Mouse (Mus musculus): ENCODE results near the gene Lypd3. TPM values are rescaled to one million over a fixed set of nuclear protein-coding genes. Genes with fewer than 3 reads are reported as not detected.

The Lypd3 gene
- polyA plus RNA-seq, 1 experiment from 2014 or later, result 0.49 TPM

- no peak overlapping the region for H3K4me3 ChIP-seq
- H3K9ac ChIP-seq, result no peak overlapping the region
- H3K27ac ChIP-seq, result no peak overlapping the region
- 0 out of 2 replicates have a peak, but pooled peaks cover 6% of the 10 kb centered on the region for H3K27me3 ChIP-seq (replicated peaks)
- no peaks in the 10 kb centered on the region for H3K9me3 ChIP-seq
- no peaks in the 10 kb centered on the region for H3K36me3 ChIP-seq (replicated peaks)
- peaks cover 5% of the 10 kb centered on the region; the same call in 1 of the 2 replicates for H3K4me1 ChIP-seq
- ATAC-seq (replicated peaks), result 0 out of 2 replicates have a peak, but pooled peaks have one; percentile 19
- H3K4me2 ChIP-seq, result no peak overlapping the region
- WGBS, result 80% methylated on average over 15 of the region's 15 CpGs
These were observed 36.9 kb upstream of the Lypd3 start for GRCm38 (mm10) chr7:24599211-24600067.

DNA sequence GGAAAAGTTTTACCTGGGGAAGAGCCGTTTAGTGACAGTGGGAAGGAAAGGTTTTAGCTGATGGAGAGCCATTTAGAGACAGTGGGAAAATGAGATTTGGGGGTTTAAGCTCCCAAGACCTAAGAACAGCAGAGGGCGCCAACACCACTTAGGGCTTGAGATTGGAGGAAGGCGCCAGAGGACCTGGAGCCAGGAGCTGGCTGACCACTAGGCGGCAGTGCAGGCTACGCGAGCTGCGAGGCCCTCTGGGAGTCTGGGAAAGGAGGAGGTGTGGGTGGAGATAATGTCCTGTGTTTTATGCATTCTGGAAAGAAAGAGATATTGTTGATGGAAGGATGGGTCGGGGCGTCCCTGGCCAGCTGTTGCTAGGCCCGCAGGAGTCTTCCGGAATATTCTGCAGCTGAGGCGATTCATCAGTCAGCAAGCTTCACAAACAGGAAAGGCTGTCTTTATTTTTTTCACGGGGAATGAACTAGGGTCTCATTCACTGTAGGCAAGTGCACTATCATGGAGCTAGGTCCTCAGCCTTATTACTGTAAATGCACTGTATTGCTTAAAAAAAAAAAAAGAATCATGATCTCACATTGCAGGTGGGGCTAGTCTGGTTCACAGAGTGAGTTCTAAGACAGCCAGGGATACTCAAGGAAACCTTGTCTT lies 35.3 kb upstream of the Lypd3 start:
- no peak overlapping the region; the same call in 1 of the 2 replicates for H3K9ac ChIP-seq
- H3K27me3 ChIP-seq (replicated peaks), result no peaks in the 10 kb centered on the region
- no peaks in the 10 kb centered on the region for H3K9me3 ChIP-seq
- ATAC-seq (replicated peaks), result peak; percentile 90
- peak overlapping the region; percentile 16 for H3K4me3 ChIP-seq
- no peaks in the 10 kb centered on the region for H3K36me3 ChIP-seq (replicated peaks)
- WGBS, result 2% methylated on average over 13 of the region's 13 CpGs
- H3K4me2 ChIP-seq, result peak overlapping the region; percentile 36
- peak overlapping the region; percentile 51 for H3K27ac ChIP-seq
- no peaks in the 10 kb centered on the region for H3K4me1 ChIP-seq

GRCm38 (mm10) chr7:24605561-24605960 lies 30.8 kb upstream of the Lypd3 start:
- H3K9me3 ChIP-seq, result no peaks in the 10 kb centered on the region
- no peak overlapping the region for H3K27ac ChIP-seq
- peaks cover 4% of the 10 kb centered on the region for H3K4me1 ChIP-seq
- no peak for ATAC-seq (replicated peaks)
- H3K9ac ChIP-seq, result no peak overlapping the region
- H3K4me3 ChIP-seq, result no peak overlapping the region
- no peak overlapping the region for H3K4me2 ChIP-seq
- H3K36me3 ChIP-seq (replicated peaks), result no peaks in the 10 kb centered on the region
- 83% methylated on average over 7 of the region's 7 CpGs for WGBS
- H3K27me3 ChIP-seq (replicated peaks), result peaks cover 15% of the 10 kb centered on the region

GRCm38 (mm10) chr7:24606046-24606445 lies 30.3 kb upstream of the Lypd3 start:
- Histone ChIP-seq H3K27ac (no peak overlapping the region), H3K36me3 (replicated peaks) (no peaks in the 10 kb centered on the region), H3K9me3 (no peaks in the 10 kb centered on the region), H3K4me2 (no peak overlapping the region), H3K9ac (no peak overlapping the region), H3K27me3 (replicated peaks) (peaks cover 20% of the 10 kb centered on the region), H3K4me3 (no peak overlapping the region), H3K4me1 (peaks cover 9% of the 10 kb centered on the region)
- ATAC-seq (replicated peaks), result no peak
- 80% methylated on average over 7 of the region's 7 CpGs for WGBS

GRCm38 (mm10) chr7:24608017-24608416 lies 28.3 kb upstream of the Lypd3 start:
- ATAC-seq (replicated peaks), result peak; percentile 86
- H3K9me3 ChIP-seq, result no peaks in the 10 kb centered on the region
- WGBS, result 49% methylated on average over 6 of the region's 6 CpGs
- H3K4me3 ChIP-seq, result no peak overlapping the region
- peaks cover 20% of the 10 kb centered on the region for H3K4me1 ChIP-seq
- H3K9ac ChIP-seq, result no peak overlapping the region
- H3K27me3 ChIP-seq (replicated peaks), result peaks cover 37% of the 10 kb centered on the region
- H3K27ac ChIP-seq, result no peak overlapping the region
- no peaks in the 10 kb centered on the region for H3K36me3 ChIP-seq (replicated peaks)
- no peak overlapping the region for H3K4me2 ChIP-seq

DNA sequence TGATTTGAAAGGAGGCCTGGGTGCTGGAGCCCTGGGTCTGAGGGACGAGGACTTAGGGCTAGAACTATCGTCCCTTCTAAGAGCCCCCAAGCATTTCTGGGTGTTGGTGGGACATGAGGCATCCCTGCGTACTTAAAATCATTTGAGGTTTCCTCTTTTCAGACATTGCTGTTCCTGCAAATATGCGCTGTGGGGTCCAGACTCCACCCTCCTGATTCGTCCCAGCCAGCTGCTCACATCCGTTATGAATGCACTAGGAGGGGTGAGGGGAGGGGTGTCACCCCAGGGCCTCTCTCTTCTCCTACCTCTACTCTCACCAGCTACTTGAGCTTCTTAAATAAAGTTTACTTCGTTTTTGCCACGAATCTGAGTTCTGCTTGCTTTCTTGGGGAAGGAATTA lies 27.8 kb upstream of the Lypd3 start:
- 70% methylated on average over 8 of the region's 8 CpGs for WGBS
- Histone ChIP-seq H3K9ac (no peak overlapping the region), H3K4me3 (no peak overlapping the region), H3K4me1 (peaks cover 20% of the 10 kb centered on the region), H3K4me2 (no peak overlapping the region), H3K36me3 (replicated peaks) (no peaks in the 10 kb centered on the region), H3K27ac (no peak overlapping the region), H3K9me3 (no peaks in the 10 kb centered on the region), H3K27me3 (replicated peaks) (peaks cover 43% of the 10 kb centered on the region)
- no peak for ATAC-seq (replicated peaks)

GRCm38 (mm10) chr7:24610144-24610878 lies 26.0 kb upstream of the Lypd3 start, which contains the start of gene Phldb3:
Phldb3 (plus strand) TSS chr7:24610763.
- Histone ChIP-seq H3K9ac (no peak within 1 kb of the TSS), H3K27me3 (replicated peaks) (peaks cover 45% of the 10 kb centered on the region), H3K4me3 (peak within 1 kb of the TSS; percentile 22), H3K27ac (no peak within 1 kb of the TSS), H3K4me1 (peaks cover 20% of the 10 kb centered on the region), H3K9me3 (no peaks in the 10 kb centered on the region), H3K36me3 (replicated peaks) (no peaks in the 10 kb centered on the region), H3K4me2 (peak within 1 kb of the TSS; percentile 42)
- WGBS, result 3% methylated on average over 27 of the region's 27 CpGs
- ATAC-seq (replicated peaks), result no peak

GRCm38 (mm10) chr7:24610879-24611494 lies 25.4 kb upstream of the Lypd3 start:
- Histone ChIP-seq H3K27me3 (replicated peaks) (peaks cover 45% of the 10 kb centered on the region), H3K27ac (no peak overlapping the region), H3K9me3 (no peaks in the 10 kb centered on the region), H3K4me1 (peaks cover 20% of the 10 kb centered on the region), H3K36me3 (replicated peaks) (no peaks in the 10 kb centered on the region), H3K9ac (no peak overlapping the region), H3K4me2 (peak overlapping the region; percentile 42), H3K4me3 (peak overlapping the region; percentile 22)
- no peak for ATAC-seq (replicated peaks)
- 1% methylated on average over 36 of the region's 36 CpGs for WGBS

DNA sequence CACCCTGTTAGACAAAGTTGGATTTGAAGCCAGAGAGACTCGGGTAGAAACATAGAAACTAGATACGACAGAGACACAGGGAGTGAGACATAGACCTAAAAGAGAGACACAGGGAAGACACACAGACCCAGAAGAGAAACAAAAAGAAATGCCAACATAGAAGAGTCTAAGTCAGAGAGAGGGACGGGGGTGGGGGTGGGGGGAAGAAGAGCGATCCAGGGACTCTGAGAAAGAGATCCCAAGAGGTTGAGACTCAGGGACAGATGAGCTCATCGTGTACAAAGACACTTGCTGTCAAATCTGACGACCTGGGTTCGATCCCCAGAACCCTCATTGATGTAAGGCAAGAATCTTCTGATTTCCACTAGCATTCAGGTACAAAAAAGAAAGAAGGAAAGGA lies 24.6 kb upstream of the Lypd3 start:
- Histone ChIP-seq H3K27ac (no peak overlapping the region), H3K4me3 (no peak overlapping the region; the same call in 1 of the 2 replicates), H3K36me3 (replicated peaks) (no peaks in the 10 kb centered on the region), H3K4me2 (peak overlapping the region; percentile 42; the same call in 1 of the 2 replicates), H3K4me1 (peaks cover 20% of the 10 kb centered on the region), H3K9ac (no peak overlapping the region), H3K27me3 (replicated peaks) (peaks cover 45% of the 10 kb centered on the region), H3K9me3 (no peaks in the 10 kb centered on the region)
- ATAC-seq (replicated peaks), result no peak
- WGBS, result 16% methylated on average over 7 of the region's 7 CpGs

GRCm38 (mm10) chr7:24612308-24612910 lies 23.9 kb upstream of the Lypd3 start:
- Histone ChIP-seq H3K27me3 (replicated peaks) (peaks cover 45% of the 10 kb centered on the region), H3K4me3 (no peak overlapping the region), H3K27ac (no peak overlapping the region), H3K4me2 (peak overlapping the region; percentile 8; the same call in 1 of the 2 replicates), H3K36me3 (replicated peaks) (no peaks in the 10 kb centered on the region), H3K9me3 (no peaks in the 10 kb centered on the region), H3K9ac (no peak overlapping the region), H3K4me1 (peaks cover 20% of the 10 kb centered on the region)
- 3% methylated on average over 27 of the region's 27 CpGs for WGBS
- no peak for ATAC-seq (replicated peaks)

GRCm38 (mm10) chr7:24614816-24615215 lies 21.5 kb upstream of the Lypd3 start:
- Histone ChIP-seq H3K9ac (no peak overlapping the region), H3K27ac (no peak overlapping the region), H3K9me3 (no peaks in the 10 kb centered on the region), H3K36me3 (replicated peaks) (no peaks in the 10 kb centered on the region), H3K4me1 (peaks cover 20% of the 10 kb centered on the region), H3K4me2 (no peak overlapping the region), H3K4me3 (no peak overlapping the region), H3K27me3 (replicated peaks) (peaks cover 37% of the 10 kb centered on the region)
- ATAC-seq (replicated peaks), result no peak
- WGBS, result 81% methylated on average over 13 of the region's 13 CpGs

All from midbrain, embryonic 15.5 days (tissue).